Mouse (Mus musculus) urinary bladder, postnatal 14 days (tissue): Measurements from ENCODE around the gene Ripor2.

Experiments used
- DNase-seq: peaks from one replicate; pipeline ENCODE4 v3.0.0; 2021; ENCODE audit warnings: low spot score

Ripor2 gene

GRCm38 (mm10) chr13:24584403-24584802 lies 2.4 kb downstream of the Ripor2 start:
- DNase-seq, result no peak

- DNase-seq, result no peak
Observed at GRCm38 (mm10) chr13:24584841-24585240, 2.9 kb downstream of the Ripor2 start.

GRCm38 (mm10) chr13:24585369-24585768 lies 3.4 kb downstream of the Ripor2 start:
- no peak for DNase-seq

GRCm38 (mm10) chr13:24587192-24587895 lies 5.4 kb downstream of the Ripor2 start:
- DNase-seq, result no peak

- no peak for DNase-seq
Observed at GRCm38 (mm10) chr13:24588603-24589002, 6.6 kb downstream of the Ripor2 start.

- no peak for DNase-seq
Observed at GRCm38 (mm10) chr13:24591737-24592136, 9.7 kb downstream of the Ripor2 start.

GRCm38 (mm10) chr13:24594303-24594702 lies 12.3 kb downstream of the Ripor2 start:
- no peak for DNase-seq

GRCm38 (mm10) chr13:24599631-24600041 lies 17.6 kb downstream of the Ripor2 start:
- no peak for DNase-seq

GRCm38 (mm10) chr13:24602978-24603377 lies 21.0 kb downstream of the Ripor2 start:
- DNase-seq, result peak; percentile 12

- peak; percentile 27 for DNase-seq
Observed at GRCm38 (mm10) chr13:24603591-24604009, 21.6 kb downstream of the Ripor2 start.

- no peak for DNase-seq
Observed at GRCm38 (mm10) chr13:24604096-24604495, 22.1 kb downstream of the Ripor2 start.

GRCm38 (mm10) chr13:24604761-24605591 lies 23.0 kb downstream of the Ripor2 start:
- DNase-seq, result no peak

- no peak for DNase-seq
Observed at GRCm38 (mm10) chr13:24605755-24606154, 23.8 kb downstream of the Ripor2 start.

GRCm38 (mm10) chr13:24607961-24608360 lies 26.0 kb downstream of the Ripor2 start:
- DNase-seq, result no peak

GRCm38 (mm10) chr13:24608709-24609108 lies 26.7 kb downstream of the Ripor2 start:
- DNase-seq, result no peak

GRCm38 (mm10) chr13:24610883-24611282 lies 28.9 kb downstream of the Ripor2 start:
- DNase-seq, result no peak

- DNase-seq, result no peak
Observed at GRCm38 (mm10) chr13:24613031-24613430, 31.0 kb downstream of the Ripor2 start.

- no peak for DNase-seq
Observed at GRCm38 (mm10) chr13:24613433-24613832, 31.4 kb downstream of the Ripor2 start.

GRCm38 (mm10) chr13:24613927-24614780 lies 32.2 kb downstream of the Ripor2 start:
- DNase-seq, result peak; percentile 15

GRCm38 (mm10) chr13:24615921-24616565 lies 34.1 kb downstream of the Ripor2 start:
- no peak for DNase-seq

- no peak for DNase-seq
Observed at GRCm38 (mm10) chr13:24616645-24617044, 34.7 kb downstream of the Ripor2 start.
